Mouse (Mus musculus) lung, adult 2 months (tissue): ENCODE measurements around the gene Lap3. TPM values are rescaled to one million over a fixed set of nuclear protein-coding genes. Genes with fewer than 3 reads are reported as not detected.

Experiments
- DNase-seq: peaks from one replicate; pipeline ENCODE4 v3.0.0; 2022
- H3K4me1 ChIP-seq: fragments of 200-500 bp; 2 replicates; pipeline ENCODE4 v1.6.1; 2011; ENCODE audit warnings: low read length; ENCODE audit not compliant: control insufficient read depth, insufficient read depth
- H3K4me3 ChIP-seq: fragments of 200-500 bp; replicated peaks from 2 replicates; pipeline ENCODE3; 2011; ENCODE audit warnings: low read depth, mild to moderate bottlenecking, control low read depth, low read length; ENCODE audit errors: extremely low read depth
- CTCF ChIP-seq: fragments of 200-500 bp; IDR thresholded peaks from 2 replicates; pipeline ENCODE4 v1.5.1; 2011; ENCODE audit warnings: mild to moderate bottlenecking, low read length, control low read depth; ENCODE audit not compliant: insufficient read depth
- POLR2A ChIP-seq: fragments of 200-500 bp; IDR thresholded peaks from 2 replicates; pipeline ENCODE4 v1.6.1; 2011; ENCODE audit warnings: low read depth, mild to moderate bottlenecking, control low read depth, low read length, borderline replicate concordance; ENCODE audit errors: extremely low read depth
- WGBS: fragments of 180-500 bp; shearing (Covaris S2); methylation state at CpG from one replicate; pipeline ENCODE4 v1.1.7; 2018; 5-methylcytosine and 5-hydroxymethylcytosine counted together
- polyA plus RNA-seq: library from polyadenylated mRNA; depleted of rRNA; stranded (reverse); fragments of >200 nt; gene quantifications from 2 replicates; pipeline ENCODE4 v1.2.3, GENCODE M21; 2012

Gene Lap3
- polyA plus RNA-seq, 1 experiment, result 14.7 TPM

DNA sequence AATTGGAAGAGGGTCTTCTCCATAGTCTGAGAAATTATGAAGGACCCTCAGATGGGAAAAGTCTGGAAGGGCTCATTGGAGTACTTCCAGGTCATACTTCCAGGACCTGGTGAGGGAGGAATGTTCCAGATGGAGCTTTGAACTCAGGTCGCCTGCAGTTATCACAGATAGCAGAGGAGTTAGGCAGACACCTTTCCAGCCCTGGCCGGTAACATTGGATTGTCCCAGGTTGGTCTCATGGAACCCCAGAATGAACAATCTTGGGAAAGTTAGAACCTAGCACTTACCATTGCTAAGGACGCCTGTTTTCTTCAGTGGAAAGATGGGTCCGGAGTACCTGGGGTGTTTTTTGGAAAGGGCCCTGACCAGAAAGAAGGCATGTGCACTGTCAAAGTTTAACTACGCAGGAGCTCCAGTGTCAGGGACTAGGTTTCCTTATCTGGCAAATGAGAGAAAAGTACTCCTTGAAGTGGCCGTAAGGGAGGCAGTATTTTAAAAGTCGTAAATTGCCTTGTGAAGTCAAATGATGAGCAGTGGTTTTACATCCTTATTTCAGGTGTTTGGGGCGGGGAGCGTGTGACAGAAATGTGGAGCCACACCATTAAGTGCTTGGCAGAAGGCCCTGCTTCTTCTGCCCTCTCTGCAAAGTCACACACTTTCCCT lies 1.1 kb downstream of the Lap3 start:
- no peak for DNase-seq
- TF ChIP-seq POLR2A, result no peak
- Histone ChIP-seq H3K4me1 (no peaks in the 10 kb centered on the region), H3K4me3 (no peak overlapping the region)
- WGBS, result 59% methylated on average over 9 of the region's 9 CpGs

DNA sequence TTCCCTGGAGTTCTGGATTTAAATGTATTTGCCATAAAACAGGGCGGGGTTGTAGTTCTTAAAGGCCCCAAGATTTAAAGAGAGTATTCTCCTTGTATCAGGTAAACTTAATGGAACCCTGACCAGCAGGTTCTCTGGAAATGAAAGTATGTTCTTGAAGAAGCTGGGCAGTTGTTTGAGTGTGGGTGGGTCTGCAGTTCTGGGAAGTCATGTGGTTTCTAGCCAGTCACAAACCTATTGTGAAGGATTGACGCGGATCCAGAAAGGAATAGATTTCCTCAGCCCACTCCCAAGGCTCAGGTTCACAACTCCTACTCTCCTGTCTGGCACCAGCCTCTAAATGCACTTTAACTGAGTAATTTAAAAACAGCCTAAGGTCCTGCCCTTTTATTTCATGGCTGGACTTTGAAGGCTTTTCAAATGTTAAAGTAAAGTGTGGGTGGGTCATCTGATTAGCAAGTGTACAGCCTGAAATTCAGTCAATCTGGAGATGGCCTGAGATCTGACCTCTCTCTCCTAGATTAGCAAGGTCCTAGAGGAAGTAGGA lies 2.3 kb downstream of the Lap3 start:
- 55% methylated on average over 3 of the region's 3 CpGs for WGBS
- Histone ChIP-seq H3K4me1 (no peaks in the 10 kb centered on the region), H3K4me3 (no peak overlapping the region)
- TF ChIP-seq POLR2A, result no peak
- no peak for TF ChIP-seq CTCF
- DNase-seq, result no peak

DNA sequence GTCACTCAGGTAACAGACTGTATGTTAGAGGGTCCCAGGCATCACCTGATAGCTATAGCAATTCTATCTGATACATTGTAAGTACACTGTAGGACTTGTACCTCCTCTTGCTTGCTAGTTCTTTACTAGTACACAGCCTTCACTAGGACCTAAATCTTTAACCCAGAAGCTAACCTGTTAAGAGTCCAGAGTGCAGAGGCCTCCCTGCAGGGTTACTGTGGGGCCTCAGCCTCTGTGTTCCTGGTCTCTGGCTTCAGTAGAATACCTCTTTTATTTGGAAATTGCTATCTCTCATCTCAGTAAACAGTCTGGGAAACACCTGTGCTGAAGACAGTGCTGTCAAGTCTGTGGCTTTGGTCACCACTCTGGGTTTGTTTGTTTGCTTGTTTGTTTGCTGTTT lies 2.9 kb downstream of the Lap3 start:
- Histone ChIP-seq H3K4me1 (no peaks in the 10 kb centered on the region), H3K4me3 (no peak overlapping the region)
- DNase-seq, result no peak
- TF ChIP-seq POLR2A, result no peak
- no peak for TF ChIP-seq CTCF

DNA sequence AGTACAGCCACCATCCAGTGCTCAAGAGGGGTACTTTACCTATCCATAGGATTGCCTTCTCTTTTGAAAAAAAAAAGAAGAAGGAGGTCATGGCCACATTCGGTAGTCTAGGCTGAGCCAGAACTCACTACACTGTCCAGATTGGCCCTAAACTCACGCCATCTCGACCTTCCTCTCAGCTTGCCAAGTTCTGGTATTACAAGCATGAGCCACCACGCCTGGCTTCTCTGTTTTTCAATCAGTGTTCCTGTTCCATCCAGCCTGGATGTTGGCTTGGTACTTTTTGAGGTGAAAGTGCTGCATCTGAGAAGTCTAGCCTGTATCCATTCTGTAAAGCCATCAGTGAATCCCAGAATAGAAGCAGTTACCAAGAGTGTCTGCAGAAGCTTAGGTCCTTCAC lies 3.3 kb downstream of the Lap3 start:
- no peak for DNase-seq
- no peak for TF ChIP-seq POLR2A
- no peak for TF ChIP-seq CTCF
- no peak overlapping the region for H3K4me3 ChIP-seq
- no peaks in the 10 kb centered on the region for H3K4me1 ChIP-seq
- 81% methylated on average over 4 of the region's 4 CpGs for WGBS

DNA sequence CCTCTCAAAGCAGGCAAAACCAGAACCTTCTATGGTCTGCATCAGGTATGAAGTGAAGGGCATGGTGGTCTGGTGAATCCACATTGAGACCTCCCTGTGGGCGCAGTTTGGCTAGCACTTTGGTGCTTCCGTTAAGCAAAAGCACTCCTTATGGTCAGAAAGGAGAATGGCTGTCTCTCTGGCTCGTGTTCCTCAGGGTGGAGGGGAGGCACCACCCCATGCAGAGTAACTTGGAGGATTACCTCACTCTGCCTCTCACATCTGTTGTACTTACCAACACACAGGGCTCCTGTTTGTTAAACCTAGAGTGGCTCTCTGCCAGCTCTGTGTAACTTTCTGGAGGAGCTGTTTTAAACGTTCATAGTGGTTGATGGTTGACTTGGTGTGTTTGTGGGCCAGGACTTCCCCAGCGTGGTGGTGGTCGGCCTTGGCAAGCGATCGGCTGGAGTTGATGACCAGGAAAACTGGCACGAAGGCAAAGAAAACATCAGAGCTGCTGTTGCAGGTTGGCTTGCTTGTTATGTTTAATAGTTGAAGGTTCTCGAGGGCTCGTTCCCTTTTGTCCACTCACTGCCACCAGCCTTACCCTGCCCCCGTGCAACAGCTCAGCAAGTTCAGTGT lies 3.9 kb downstream of the Lap3 start:
- Histone ChIP-seq H3K4me3 (no peak overlapping the region), H3K4me1 (no peaks in the 10 kb centered on the region)
- WGBS, result 71% methylated on average over 12 of the region's 12 CpGs
- TF ChIP-seq POLR2A (no peak), CTCF (no peak)
- DNase-seq, result no peak

DNA sequence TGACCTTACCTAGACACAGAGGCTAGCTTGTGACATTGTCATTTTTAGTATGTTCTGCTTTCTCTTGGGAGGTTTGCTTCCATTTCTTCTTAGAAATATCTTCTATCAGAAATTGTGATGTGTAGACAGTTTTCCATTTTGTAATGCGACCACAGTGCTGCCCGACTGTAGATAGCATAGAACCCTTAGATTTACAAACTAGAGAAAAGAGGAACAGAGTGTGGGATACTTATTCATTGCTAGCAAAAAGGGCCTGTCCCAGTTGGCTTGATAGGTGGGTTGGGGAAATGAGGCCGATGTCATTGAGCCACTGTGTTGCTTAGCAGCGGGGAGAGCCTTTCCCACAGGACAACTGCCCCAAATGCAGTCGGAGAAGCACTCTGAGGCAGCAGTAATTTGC lies 4.4 kb downstream of the Lap3 start:
- 82% methylated on average over 5 of the region's 5 CpGs for WGBS
- no peak for TF ChIP-seq CTCF
- no peak for TF ChIP-seq POLR2A
- no peak for DNase-seq
- H3K4me3 ChIP-seq, result no peak overlapping the region
- no peaks in the 10 kb centered on the region for H3K4me1 ChIP-seq

DNA sequence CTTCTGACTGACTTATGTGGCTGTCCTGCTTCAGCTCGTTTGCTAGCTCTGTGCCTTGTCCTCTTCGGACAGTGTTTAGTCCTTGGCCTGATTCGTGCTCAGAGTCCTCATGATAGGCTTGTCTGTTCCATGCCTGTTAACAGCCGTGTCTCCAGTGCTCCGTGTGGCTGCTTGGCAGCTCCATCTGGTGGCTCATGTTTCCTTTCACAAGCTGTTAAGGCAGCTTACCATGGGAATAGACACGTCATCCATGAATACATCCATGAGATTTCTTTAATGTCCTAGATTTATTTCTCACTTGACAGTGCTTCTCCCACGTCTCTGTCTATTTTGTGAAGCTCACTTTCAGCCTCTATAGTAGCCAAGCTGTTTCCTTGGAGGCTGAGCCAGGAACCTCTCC lies 16.9 kb downstream of the Lap3 start:
- TF ChIP-seq POLR2A, result no peak
- whole genome bisulfite sequencing, result 83% methylated on average over 7 of the region's 7 CpGs
- no peak for DNase-seq

DNA sequence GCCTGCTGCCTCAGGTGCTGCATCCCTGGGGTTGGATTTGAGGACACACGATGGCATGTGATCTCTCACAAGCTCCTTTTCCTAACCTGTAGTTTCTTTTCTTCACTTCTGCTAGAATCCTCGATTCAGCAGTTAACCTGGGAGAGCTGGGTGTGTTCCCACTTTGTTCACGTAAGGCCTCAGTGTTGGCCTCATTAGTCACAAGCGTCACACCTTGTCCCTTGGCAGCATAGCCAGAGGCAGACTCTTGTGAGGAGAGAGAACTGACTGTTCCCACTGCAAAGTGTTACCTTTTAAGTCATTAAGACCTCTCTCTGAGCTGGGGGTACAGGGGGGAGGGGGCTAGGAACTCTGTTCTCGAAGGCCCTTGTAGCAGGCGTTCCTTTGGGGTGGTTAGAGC lies 19.7 kb downstream of the Lap3 start:
- Histone ChIP-seq H3K4me1 (no peaks in the 10 kb centered on the region), H3K4me3 (no peak overlapping the region)
- DNase-seq, result no peak
- TF ChIP-seq CTCF (no peak), POLR2A (no peak)
- 90% methylated on average over 6 of the region's 6 CpGs for WGBS

More for the DNA sequence above, 16.9 kb downstream of the Lap3 start:
- Histone ChIP-seq H3K4me3 (no peak overlapping the region), H3K4me1 (no peaks in the 10 kb centered on the region)

DNA sequence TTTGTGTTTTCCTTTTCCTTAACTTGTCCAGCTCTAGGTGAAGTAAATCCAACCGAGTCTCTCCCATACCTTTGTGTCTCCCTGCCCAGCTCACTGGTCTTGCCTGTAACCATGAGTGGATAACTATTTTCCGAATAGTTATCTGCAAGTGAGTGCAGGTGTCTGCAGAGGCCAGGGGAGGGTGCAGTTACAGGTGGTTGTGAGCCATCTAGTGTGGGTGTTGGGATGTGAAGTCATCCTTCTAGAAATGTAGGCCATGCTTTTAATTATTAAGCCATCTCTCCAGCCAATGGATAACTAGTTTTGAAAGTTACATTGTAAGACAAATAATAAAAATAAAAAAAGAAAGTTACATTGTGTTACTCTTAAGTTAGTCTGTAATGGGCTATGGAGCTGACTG lies 20.3 kb downstream of the Lap3 start:
- no peak for DNase-seq
- TF ChIP-seq CTCF (no peak), POLR2A (no peak)
- H3K4me3 ChIP-seq, result no peak overlapping the region
- H3K4me1 ChIP-seq, result no peaks in the 10 kb centered on the region
- 86% methylated on average over 2 of the region's 2 CpGs for WGBS

DNA sequence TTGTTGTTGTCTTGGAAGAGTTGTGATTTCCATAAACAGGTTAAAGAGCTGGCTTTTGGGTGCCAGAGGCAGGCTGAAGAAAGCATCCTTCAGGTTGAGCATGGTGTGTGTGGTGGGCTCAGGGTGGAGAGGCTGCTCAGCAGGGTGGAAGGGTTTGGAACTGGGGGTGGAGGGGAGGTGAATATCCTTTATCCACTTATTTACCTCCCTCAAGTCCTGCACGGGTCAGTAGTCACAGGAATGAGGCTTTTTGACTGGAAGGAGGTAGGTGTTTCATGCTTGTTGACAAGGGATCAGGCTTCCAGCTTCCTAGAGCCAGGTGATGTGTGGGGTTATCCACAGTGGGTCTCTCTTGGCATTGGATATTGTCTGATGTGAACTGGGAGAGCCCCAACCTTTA lies 21.4 kb downstream of the Lap3 start:
- WGBS, result 85% methylated on average over 1 of the region's 1 CpGs
- no peak for DNase-seq
- TF ChIP-seq CTCF (no peak), POLR2A (no peak)
- no peak overlapping the region for H3K4me3 ChIP-seq
- no peaks in the 10 kb centered on the region for H3K4me1 ChIP-seq
